Mouse (Mus musculus): ENCODE data around the gene Ube2h. TPM values are rescaled to one million over a fixed set of nuclear protein-coding genes. Genes with fewer than 3 reads are reported as not detected.

Gene Ube2h
- total RNA-seq, 2 experiments from 2014 or later, result 106 to 117 TPM

DNA sequence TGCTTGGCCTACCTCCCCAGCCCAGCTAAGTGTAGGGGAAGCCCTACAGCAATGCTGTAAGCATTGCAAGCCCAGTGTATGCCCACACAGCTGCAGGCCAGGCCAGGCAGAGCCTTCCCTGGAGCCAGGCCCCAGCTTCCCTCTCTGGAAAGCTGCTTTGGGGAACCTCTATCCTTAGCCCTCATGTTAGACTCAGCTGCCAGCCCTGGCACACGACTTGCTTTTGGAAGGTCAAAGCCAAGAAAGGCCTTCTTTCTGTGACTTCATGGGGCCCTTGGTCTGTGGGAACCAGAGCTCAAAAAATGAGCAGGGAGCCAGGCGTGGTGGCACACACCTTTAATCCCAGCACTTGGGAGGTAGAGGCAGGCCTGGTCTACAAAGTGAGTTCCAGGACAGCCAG, 142.7 kb downstream of the Ube2h start:
- peak; percentile 53 for DNase-seq

Small RNAs within 50 kb of the gene (microRNA-seq; reads per million reads assigned to microRNA genes)
- gene Mir182 (1,144 reads per million, percentile 76 among the genes with 10 or more reads in this experiment), gene Mir183 (141 reads per million, percentile 49 among the genes with 10 or more reads in this experiment), gene Mir96 (5.1 reads per million, percentile 5 among the genes with 10 or more reads in this experiment)

Other genes with a start within 250 kb of the Ube2h start
- gene Zc3hc1, start 86.5 kb upstream of the Ube2h start, total RNA-seq (2021), result 10 to 100 TPM; 20.6 to 25.3 TPM
- gene Klhdc10, start 97.3 kb upstream of the Ube2h start, total RNA-seq (2021), result 10 to 100 TPM; 65.9 to 76.6 TPM
- 10 to 100 TPM; 20.2 to 24.3 TPM for gene Tmem209, start 205.2 kb upstream of the Ube2h start, total RNA-seq (2021)
- under 1 TPM; 0.24 to 0.27 TPM for gene Ssmem1, start 205.3 kb upstream of the Ube2h start, total RNA-seq (2021)
- 1 to 10 TPM in 1 of 2 experiments, under 1 TPM in 1; 0.90 to 2.8 TPM for gene Cpa2, start 237.0 kb upstream of the Ube2h start, total RNA-seq (2021)